Mouse (Mus musculus): ENCODE results near the gene Il13. TPM values are rescaled to one million over a fixed set of nuclear protein-coding genes. Genes with fewer than 3 reads are reported as not detected.

Gene Il13
- polyA plus RNA-seq, 1 experiment from 2014 or later: not detected

Other genes with a start within 250 kb of the Il13 start
- not detected in 2 replicates for gene Leap2, start 211.5 kb downstream of the Il13 start, polyA plus RNA-seq (2015; fragmentation: Nextera tagmentation; extraction: Ambion mirVana)
- 610 and 673 TPM in 2 replicates for gene Uqcrq, start 203.9 kb downstream of the Il13 start, polyA plus RNA-seq (2015; fragmentation: Nextera tagmentation; extraction: Ambion mirVana)
- 1.8 and 3.1 TPM in 2 replicates for gene Gdf9, start 203.7 kb downstream of the Il13 start, polyA plus RNA-seq (2015; fragmentation: Nextera tagmentation; extraction: Ambion mirVana)
- 0.10 TPM in 1 of 2 replicates, not detected in the other for gene Gm10447, start 177.6 kb downstream of the Il13 start, polyA plus RNA-seq (2015; fragmentation: Nextera tagmentation; extraction: Ambion mirVana)
- 3.0 and 4.5 TPM in 2 replicates for gene Shroom1, start 177.5 kb downstream of the Il13 start, polyA plus RNA-seq (2015; fragmentation: Nextera tagmentation; extraction: Ambion mirVana)
- gene Gm9837, start 164.2 kb downstream of the Il13 start, polyA plus RNA-seq (2015; fragmentation: Nextera tagmentation; extraction: Ambion mirVana): not detected in 2 replicates
- not detected in 2 replicates for gene Gm9945, start 154.5 kb downstream of the Il13 start, polyA plus RNA-seq (2015; fragmentation: Nextera tagmentation; extraction: Ambion mirVana)
- 1.1 and 1.6 TPM in 2 replicates for gene Sowaha, start 154.4 kb downstream of the Il13 start, polyA plus RNA-seq (2015; fragmentation: Nextera tagmentation; extraction: Ambion mirVana)
- 20.0 and 20.7 TPM in 2 replicates for gene Sept8, start 115.4 kb downstream of the Il13 start, polyA plus RNA-seq (2015; fragmentation: Nextera tagmentation; extraction: Ambion mirVana)
- 363 and 379 TPM in 2 replicates for gene Kif3a, start 67.3 kb downstream of the Il13 start, polyA plus RNA-seq (2015; fragmentation: Nextera tagmentation; extraction: Ambion mirVana)
- gene Il4, start 16.0 kb downstream of the Il13 start, polyA plus RNA-seq (2015; fragmentation: Nextera tagmentation; extraction: Ambion mirVana): 5.2 and 5.5 TPM in 2 replicates
- gene Rad50, start 72.6 kb upstream of the Il13 start, polyA plus RNA-seq (2015; fragmentation: Nextera tagmentation; extraction: Ambion mirVana): 11.0 and 11.7 TPM in 2 replicates
- gene Il5, start 86.1 kb upstream of the Il13 start, polyA plus RNA-seq (2015; fragmentation: Nextera tagmentation; extraction: Ambion mirVana): not detected in 2 replicates
- gene Irf1, start 135.3 kb upstream of the Il13 start, polyA plus RNA-seq (2015; fragmentation: Nextera tagmentation; extraction: Ambion mirVana): 2.0 and 2.2 TPM in 2 replicates
- gene Gm17334, start 138.5 kb upstream of the Il13 start, polyA plus RNA-seq (2015; fragmentation: Nextera tagmentation; extraction: Ambion mirVana): not detected in 2 replicates
- 0.31 and 0.39 TPM in 2 replicates for gene Gm12216, start 224.6 kb upstream of the Il13 start, polyA plus RNA-seq (2015; fragmentation: Nextera tagmentation; extraction: Ambion mirVana)